Mouse (Mus musculus): ENCODE data around the gene Oas1g. TPM values are rescaled to one million over a fixed set of nuclear protein-coding genes. Genes with fewer than 3 reads are reported as not detected.
"Not testable (repeated sequence)": the region's sequence is repeated elsewhere in the genome, so short reads cannot be mapped to it uniquely, and the experiment has no call there.

Oas1g gene
- polyA plus RNA-seq (2016; fragmentation: Nextera tagmentation; extraction: Ambion mirVana), result not detected in 2 replicates

- H3K36me3 ChIP-seq (replicated peaks); H3K9me3 ChIP-seq; H3K27me3 ChIP-seq (replicated peaks; ENCODE audit: low read depth, poor library complexity, severe bottlenecking); DNase-seq (ENCODE audit: low spot score); H3K4me1 ChIP-seq; H3K4me3 ChIP-seq; H3K27ac ChIP-seq (replicated peaks): not testable (repeated sequence)
- 28% methylated on average over 7 of the region's 9 CpGs for WGBS
Measured at GRCm38 (mm10) chr5:120887413-120887812, at the start of gene Oas1g. Gene Oas1g (minus strand): TSS chr5:120887613.

- no peak overlapping the region for H3K4me3 ChIP-seq
- H3K27ac ChIP-seq (replicated peaks), result no peak overlapping the region
- no peaks in the 10 kb centered on the region for H3K36me3 ChIP-seq (replicated peaks)
- no peaks in the 10 kb centered on the region for H3K9me3 ChIP-seq
- DNase-seq (ENCODE audit: low spot score), result no peak
- no peaks in the 10 kb centered on the region for H3K27me3 ChIP-seq (replicated peaks; ENCODE audit: low read depth, poor library complexity, severe bottlenecking)
- H3K4me1 ChIP-seq, result 0 out of 2 replicates have a peak, but pooled peaks cover 4% of the 10 kb centered on the region
- WGBS, result 27% methylated on average over 5 of the region's 5 CpGs
Measured at GRCm38 (mm10) chr5:120933966-120934365, 46.6 kb upstream of the Oas1g start.

GRCm38 (mm10) chr5:120927036-120927435 is 39.6 kb upstream of the Oas1g start:
- no peak overlapping the region for H3K4me3 ChIP-seq
- no peaks in the 10 kb centered on the region for H3K4me1 ChIP-seq
- H3K27ac ChIP-seq (replicated peaks), result no peak overlapping the region
- H3K9me3 ChIP-seq, result no peaks in the 10 kb centered on the region
- no peaks in the 10 kb centered on the region for H3K36me3 ChIP-seq (replicated peaks)
- WGBS, result 4% methylated on average over 1 of the region's 1 CpGs
- no peak for DNase-seq (ENCODE audit: low spot score)
- H3K27me3 ChIP-seq (replicated peaks; ENCODE audit: low read depth, poor library complexity, severe bottlenecking), result no peaks in the 10 kb centered on the region

- not testable (repeated sequence) for DNase-seq (ENCODE audit: low spot score); H3K4me1 ChIP-seq; H3K9me3 ChIP-seq; H3K4me3 ChIP-seq; H3K27me3 ChIP-seq (replicated peaks; ENCODE audit: low read depth, poor library complexity, severe bottlenecking); H3K27ac ChIP-seq (replicated peaks); H3K36me3 ChIP-seq (replicated peaks)
- WGBS, result 76% methylated on average over 2 of the region's 2 CpGs
Measured at GRCm38 (mm10) chr5:120926311-120926710, 38.9 kb upstream of the Oas1g start.

- H3K36me3 ChIP-seq (replicated peaks); H3K27ac ChIP-seq (replicated peaks); DNase-seq (ENCODE audit: low spot score); H3K4me1 ChIP-seq; H3K4me3 ChIP-seq; H3K27me3 ChIP-seq (replicated peaks; ENCODE audit: low read depth, poor library complexity, severe bottlenecking); H3K9me3 ChIP-seq: not testable (repeated sequence)
- WGBS, result 86% methylated on average over 4 of the region's 4 CpGs
Measured at GRCm38 (mm10) chr5:120924520-120924919, 37.1 kb upstream of the Oas1g start.

- Histone ChIP-seq H3K9me3 (no peaks in the 10 kb centered on the region), H3K27ac (replicated peaks) (no peak overlapping the region), H3K36me3 (replicated peaks) (no peaks in the 10 kb centered on the region), H3K4me3 (no peak overlapping the region), H3K27me3 (replicated peaks; ENCODE audit: low read depth, poor library complexity, severe bottlenecking) (no peaks in the 10 kb centered on the region), H3K4me1 (no peaks in the 10 kb centered on the region)
- WGBS, result 85% methylated on average over 4 of the region's 4 CpGs
- no peak for DNase-seq (ENCODE audit: low spot score)
Measured at GRCm38 (mm10) chr5:120923969-120924368, 36.6 kb upstream of the Oas1g start.

GRCm38 (mm10) chr5:120920296-120920695 is 32.9 kb upstream of the Oas1g start:
- no peak overlapping the region for H3K27ac ChIP-seq (replicated peaks)
- no peaks in the 10 kb centered on the region for H3K4me1 ChIP-seq
- H3K27me3 ChIP-seq (replicated peaks; ENCODE audit: low read depth, poor library complexity, severe bottlenecking), result no peaks in the 10 kb centered on the region
- no peaks in the 10 kb centered on the region for H3K9me3 ChIP-seq
- WGBS, result 78% methylated on average over 3 of the region's 3 CpGs
- no peak overlapping the region for H3K4me3 ChIP-seq
- no peaks in the 10 kb centered on the region for H3K36me3 ChIP-seq (replicated peaks)
- no peak for DNase-seq (ENCODE audit: low spot score)

GRCm38 (mm10) chr5:120919156-120919935 is 31.9 kb upstream of the Oas1g start:
- not testable (repeated sequence) for DNase-seq (ENCODE audit: low spot score); H3K4me1 ChIP-seq; H3K27ac ChIP-seq (replicated peaks); H3K9me3 ChIP-seq; H3K27me3 ChIP-seq (replicated peaks; ENCODE audit: low read depth, poor library complexity, severe bottlenecking); H3K4me3 ChIP-seq; H3K36me3 ChIP-seq (replicated peaks)
- 68% methylated on average over 2 of the region's 2 CpGs for WGBS

GRCm38 (mm10) chr5:120914204-120914603 is 26.8 kb upstream of the Oas1g start, which contains the start of gene Oas1d:
Gene Oas1d (plus strand): TSS chr5:120914536.
- not testable (repeated sequence) for H3K9me3 ChIP-seq; H3K27ac ChIP-seq (replicated peaks); DNase-seq (ENCODE audit: low spot score); H3K36me3 ChIP-seq (replicated peaks); H3K27me3 ChIP-seq (replicated peaks; ENCODE audit: low read depth, poor library complexity, severe bottlenecking); H3K4me3 ChIP-seq; H3K4me1 ChIP-seq
- WGBS, result 53% methylated on average over 8 of the region's 8 CpGs

GRCm38 (mm10) chr5:120908196-120908920 is 20.9 kb upstream of the Oas1g start:
- Histone ChIP-seq H3K36me3 (replicated peaks) (no peaks in the 10 kb centered on the region), H3K4me1 (peaks cover 3% of the 10 kb centered on the region; the same call in 1 of the 2 replicates), H3K9me3 (no peaks in the 10 kb centered on the region), H3K27ac (replicated peaks) (no peak overlapping the region), H3K4me3 (no peak overlapping the region), H3K27me3 (replicated peaks; ENCODE audit: low read depth, poor library complexity, severe bottlenecking) (no peaks in the 10 kb centered on the region)
- 56% methylated on average over 7 of the region's 7 CpGs for WGBS
- DNase-seq (ENCODE audit: low spot score), result no peak

GRCm38 (mm10) chr5:120906791-120907733 is 19.6 kb upstream of the Oas1g start, which contains the start of gene Oas1a:
Gene Oas1a (minus strand): TSS chr5:120907521.
- H3K27me3 ChIP-seq (replicated peaks; ENCODE audit: low read depth, poor library complexity, severe bottlenecking); H3K4me1 ChIP-seq; H3K4me3 ChIP-seq; H3K27ac ChIP-seq (replicated peaks); H3K36me3 ChIP-seq (replicated peaks); H3K9me3 ChIP-seq; DNase-seq (ENCODE audit: low spot score): not testable (repeated sequence)
- 34% methylated on average over 10 of the region's 12 CpGs for WGBS

- no peak for DNase-seq (ENCODE audit: low spot score)
- Histone ChIP-seq H3K4me1 (peaks cover 3% of the 10 kb centered on the region; the same call in 1 of the 2 replicates), H3K27me3 (replicated peaks; ENCODE audit: low read depth, poor library complexity, severe bottlenecking) (no peaks in the 10 kb centered on the region), H3K9me3 (no peaks in the 10 kb centered on the region), H3K27ac (replicated peaks) (no peak overlapping the region), H3K4me3 (no peak overlapping the region), H3K36me3 (replicated peaks) (no peaks in the 10 kb centered on the region)
- WGBS, result 93% methylated on average over 5 of the region's 5 CpGs
Measured at GRCm38 (mm10) chr5:120902056-120902455, 14.6 kb upstream of the Oas1g start.
